Mouse (Mus musculus) heart, embryonic 11.5 days (tissue): ENCODE data around the gene Slc2a6. TPM values are rescaled to one million over a fixed set of nuclear protein-coding genes. Genes with fewer than 3 reads are reported as not detected.

Source experiments
- ATAC-seq: fragments of 200-750 bp; cut with Nextera tagmentation; replicated peaks from 2 replicates; pipeline ENCODE4 v1.8.0; 2017; ENCODE audit warnings: moderate library complexity; ENCODE audit not compliant: insufficient number of reproducible peaks, low FRiP score, low TSS enrichment
- H3K27ac ChIP-seq: fragments of 300-500 bp; sonication (generic); 2 replicates; pipeline ENCODE4 v1.5.1; 2014; ENCODE audit warnings: mild to moderate bottlenecking, low read depth, low read length
- H3K27me3 ChIP-seq: fragments of 300-500 bp; sonication (generic); 2 replicates; pipeline ENCODE4 v1.6.1; 2014; ENCODE audit warnings: mild to moderate bottlenecking, low read length, mixed read lengths; ENCODE audit not compliant: control insufficient read depth, insufficient read depth
- H3K36me3 ChIP-seq: fragments of 300-500 bp; sonication (generic); 2 replicates; pipeline ENCODE4 v1.6.1; 2014; ENCODE audit warnings: mild to moderate bottlenecking, low read length, moderate library complexity, mixed read lengths; ENCODE audit not compliant: control insufficient read depth, insufficient read depth
- H3K4me1 ChIP-seq: fragments of 300-500 bp; sonication (generic); 2 replicates; pipeline ENCODE4 v1.6.1; 2014; ENCODE audit warnings: low read length; ENCODE audit not compliant: control insufficient read depth, insufficient read depth
- H3K4me2 ChIP-seq: fragments of 300-500 bp; sonication (generic); 2 replicates; pipeline ENCODE4 v1.6.1; 2014; ENCODE audit warnings: mild to moderate bottlenecking, moderate library complexity
- H3K4me3 ChIP-seq: fragments of 300-500 bp; sonication (generic); 2 replicates; pipeline ENCODE4 v1.5.1; 2014; ENCODE audit warnings: low read depth, low read length
- H3K9ac ChIP-seq: fragments of 300-500 bp; sonication (generic); 2 replicates; pipeline ENCODE4 v1.6.1; 2014; ENCODE audit warnings: mild to moderate bottlenecking, low read depth, low read length, moderate library complexity
- H3K9me3 ChIP-seq: fragments of 300-500 bp; sonication (generic); replicated peaks from 2 replicates; pipeline ENCODE4 v1.6.1; 2016; ENCODE audit warnings: low read length; ENCODE audit not compliant: control insufficient read depth
- WGBS: fragments of 180-500 bp; shearing (Covaris S2); extraction: QIAGEN DNeasy Blood & Tissue Kit; methylation state at CpG from one replicate; pipeline ENCODE4 v1.1.7; 2014; ENCODE audit not compliant: insufficient replicate concordance; 5-methylcytosine and 5-hydroxymethylcytosine counted together
- polyA plus RNA-seq: library from polyadenylated mRNA; unstranded; fragments of >200 nt; fragmentation: Nextera tagmentation; extraction: Ambion mirVana; gene quantifications from 2 replicates; pipeline ENCODE4 v1.2.1, GENCODE M21; 2014

The Slc2a6 gene
- polyA plus RNA-seq, 1 experiment from 2014 or later: 0.30 TPM

DNA sequence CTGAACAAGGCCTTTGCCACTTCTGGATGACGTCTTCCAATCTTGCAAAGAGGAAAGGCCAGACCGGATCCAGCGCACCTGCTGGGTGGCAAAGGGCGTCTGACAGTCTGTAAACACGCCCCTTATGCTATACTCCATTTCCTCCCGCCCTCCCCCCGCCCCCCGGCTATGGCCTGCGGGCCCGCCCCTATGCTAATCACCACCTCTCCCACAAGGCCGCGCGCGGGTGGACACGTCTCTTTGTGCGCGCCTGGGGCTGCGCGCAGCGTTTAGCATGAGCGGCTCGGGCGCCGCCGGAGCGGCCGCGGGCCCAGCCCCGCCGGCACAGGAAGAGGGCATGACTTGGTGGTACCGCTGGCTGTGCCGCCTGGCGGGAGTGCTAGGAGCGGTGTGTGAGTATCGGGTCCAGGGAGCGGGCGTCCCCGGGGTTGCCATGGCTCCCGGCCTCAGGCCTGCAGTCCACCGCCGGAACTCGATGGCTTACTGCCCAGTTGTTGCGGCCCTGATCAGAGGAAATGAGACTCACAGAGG, 18.0 kb downstream of the Slc2a6 start, which contains the start of gene Cacfd1:
Gene Cacfd1 (plus strand): TSS at position 213 of the 531 bp plus-strand sequence.
- peak within 1 kb of the TSS; percentile 90 for H3K9ac ChIP-seq
- H3K9me3 ChIP-seq: no peaks in the 10 kb centered on the region
- under 1% methylated on average over 42 of the region's 43 CpGs for WGBS
- peaks cover 3% of the 10 kb centered on the region; the same call in 1 of the 2 replicates for H3K27me3 ChIP-seq
- peak within 1 kb of the TSS; percentile 71 for H3K4me3 ChIP-seq
- H3K4me1 ChIP-seq: peaks cover 8% of the 10 kb centered on the region
- ATAC-seq: peak; percentile 95
- peak within 1 kb of the TSS; percentile 36 for H3K27ac ChIP-seq
- H3K4me2 ChIP-seq: peak within 1 kb of the TSS; percentile 76
- no peaks in the 10 kb centered on the region; the same call in 1 of the 2 replicates for H3K36me3 ChIP-seq

DNA sequence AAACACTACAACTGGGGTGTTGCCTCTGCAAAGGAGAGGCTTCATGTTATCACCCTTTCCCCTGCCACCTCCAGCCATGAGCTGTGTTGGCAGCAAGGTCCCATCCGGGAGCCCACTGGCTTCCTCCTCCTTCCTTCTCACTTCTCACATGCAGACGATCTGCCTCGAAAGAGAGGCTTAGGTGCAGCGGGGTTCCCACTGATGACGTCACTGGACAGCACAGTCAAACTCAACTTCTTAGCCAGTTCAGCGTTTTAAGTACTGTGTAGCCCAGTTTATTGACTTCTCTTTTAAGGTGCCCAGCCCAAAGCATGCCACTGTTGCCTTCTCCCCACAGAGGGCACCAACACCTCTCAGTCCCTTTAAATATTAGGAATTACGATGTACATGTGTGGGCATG, 20.1 kb downstream of the Slc2a6 start:
- no peaks in the 10 kb centered on the region for H3K9me3 ChIP-seq
- no peaks in the 10 kb centered on the region for H3K36me3 ChIP-seq
- no peak overlapping the region for H3K27ac ChIP-seq
- H3K4me3 ChIP-seq: no peak overlapping the region
- no peak overlapping the region for H3K9ac ChIP-seq
- H3K27me3 ChIP-seq: peaks cover 3% of the 10 kb centered on the region; the same call in 1 of the 2 replicates
- ATAC-seq: no peak
- WGBS: 68% methylated on average over 7 of the region's 7 CpGs
- no peak overlapping the region for H3K4me2 ChIP-seq
- H3K4me1 ChIP-seq: peaks cover 8% of the 10 kb centered on the region

DNA sequence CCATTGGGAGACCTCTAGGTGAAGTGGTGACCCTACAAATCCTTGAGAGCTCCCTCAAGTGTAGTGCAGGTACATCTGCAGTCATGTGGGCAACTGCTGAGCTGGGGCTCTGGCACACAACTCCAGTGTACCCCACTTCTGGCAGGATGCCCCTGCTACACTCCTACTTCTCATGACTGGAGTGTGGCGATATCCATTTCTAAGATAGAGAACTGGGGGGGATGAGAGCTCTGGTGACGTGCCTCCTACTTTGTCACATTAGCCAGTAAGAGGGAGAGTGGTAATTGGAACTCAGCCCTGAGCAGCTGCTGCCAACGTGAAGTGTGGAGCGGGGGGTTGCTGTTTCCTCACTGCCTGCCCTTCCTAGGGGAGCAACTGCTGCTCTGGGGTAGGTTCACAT, 21.5 kb downstream of the Slc2a6 start:
- Histone ChIP-seq H3K4me2 (no peak overlapping the region), H3K27me3 (peaks cover 3% of the 10 kb centered on the region; the same call in 1 of the 2 replicates), H3K9ac (no peak overlapping the region), H3K36me3 (no peaks in the 10 kb centered on the region), H3K9me3 (no peaks in the 10 kb centered on the region), H3K27ac (no peak overlapping the region), H3K4me3 (no peak overlapping the region), H3K4me1 (peaks cover 8% of the 10 kb centered on the region)
- ATAC-seq: no peak
- WGBS: 57% methylated on average over 4 of the region's 4 CpGs

DNA sequence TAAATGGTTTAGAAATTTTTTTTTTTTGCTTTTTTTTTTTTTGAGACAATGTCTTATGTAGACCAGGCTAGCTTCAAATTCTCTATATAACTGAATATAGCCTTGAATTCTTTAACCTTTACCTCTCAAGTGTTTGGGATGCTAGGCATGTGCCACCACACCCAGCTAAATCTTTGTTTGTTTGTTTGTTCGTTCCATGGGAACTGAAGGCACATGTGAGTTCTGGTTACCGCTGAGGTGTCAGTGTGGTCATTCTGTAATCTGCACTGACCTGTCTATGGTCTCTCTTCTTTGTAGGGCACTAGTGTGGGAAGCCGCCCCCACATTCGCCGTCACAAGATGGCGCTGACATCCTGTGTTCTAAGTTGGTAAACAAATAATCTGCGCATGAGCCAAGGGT, 29.8 kb downstream of the Slc2a6 start:
- H3K36me3 ChIP-seq: no peaks in the 10 kb centered on the region
- H3K9ac ChIP-seq: no peak overlapping the region
- no peak overlapping the region for H3K4me3 ChIP-seq
- H3K27me3 ChIP-seq: no peaks in the 10 kb centered on the region
- ATAC-seq: no peak
- WGBS: 92% methylated on average over 7 of the region's 7 CpGs
- H3K27ac ChIP-seq: no peak overlapping the region
- H3K4me1 ChIP-seq: no peaks in the 10 kb centered on the region
- H3K9me3 ChIP-seq: no peaks in the 10 kb centered on the region
- H3K4me2 ChIP-seq: no peak overlapping the region

DNA sequence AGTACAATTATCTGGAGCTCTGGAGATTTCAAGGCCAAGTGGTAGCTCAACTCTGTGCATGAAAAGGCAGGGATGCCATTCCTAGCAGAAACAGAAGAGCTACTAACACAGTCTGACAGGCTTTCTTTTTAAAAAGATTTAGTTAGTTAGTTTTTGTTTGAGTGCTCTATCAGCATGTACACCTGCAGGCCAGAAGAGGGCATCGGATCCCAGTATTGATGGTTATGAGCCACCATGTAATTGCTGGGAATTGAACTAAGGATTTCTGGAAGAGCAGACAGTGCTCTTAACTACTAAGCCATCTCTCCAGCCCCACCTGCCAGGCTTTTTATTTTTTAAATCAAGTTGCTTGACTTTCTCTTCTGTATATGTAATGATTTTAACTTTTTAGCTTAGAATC, 30.3 kb downstream of the Slc2a6 start:
- WGBS: 89% methylated on average over 1 of the region's 1 CpGs
- H3K27ac ChIP-seq: no peak overlapping the region
- ATAC-seq: no peak

DNA sequence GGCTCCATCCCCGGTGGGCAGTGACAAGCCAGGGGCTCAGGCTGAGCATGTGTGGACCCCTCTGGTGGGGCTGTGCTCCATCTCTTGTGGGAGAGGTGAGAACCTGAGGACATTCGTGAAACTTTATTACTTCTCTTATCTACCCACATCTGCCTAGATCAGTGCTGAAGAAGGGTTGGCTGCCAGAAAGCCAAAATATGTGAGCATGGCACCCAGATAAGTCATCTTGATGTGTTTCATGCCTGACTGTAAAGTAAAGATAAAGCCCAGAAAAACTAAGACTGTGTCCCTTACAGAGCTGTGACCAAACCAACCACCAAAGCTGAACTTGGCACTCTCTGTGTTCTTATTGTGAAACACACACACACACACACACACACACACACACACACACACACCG, 33.9 kb downstream of the Slc2a6 start:
- Histone ChIP-seq H3K27me3 (no peaks in the 10 kb centered on the region), H3K4me3 (no peak overlapping the region), H3K9me3 (no peaks in the 10 kb centered on the region), H3K27ac (no peak overlapping the region), H3K4me1 (no peaks in the 10 kb centered on the region), H3K36me3 (no peaks in the 10 kb centered on the region), H3K9ac (no peak overlapping the region), H3K4me2 (no peak overlapping the region)
- 70% methylated on average over 3 of the region's 3 CpGs for WGBS
- ATAC-seq: no peak

More for the DNA sequence above, 30.3 kb downstream of the Slc2a6 start:
- H3K9me3 ChIP-seq: no peaks in the 10 kb centered on the region
- H3K9ac ChIP-seq: no peak overlapping the region
- H3K4me1 ChIP-seq: no peaks in the 10 kb centered on the region
- no peaks in the 10 kb centered on the region for H3K36me3 ChIP-seq
- H3K27me3 ChIP-seq: no peaks in the 10 kb centered on the region
- H3K4me2 ChIP-seq: no peak overlapping the region
- no peak overlapping the region for H3K4me3 ChIP-seq

DNA sequence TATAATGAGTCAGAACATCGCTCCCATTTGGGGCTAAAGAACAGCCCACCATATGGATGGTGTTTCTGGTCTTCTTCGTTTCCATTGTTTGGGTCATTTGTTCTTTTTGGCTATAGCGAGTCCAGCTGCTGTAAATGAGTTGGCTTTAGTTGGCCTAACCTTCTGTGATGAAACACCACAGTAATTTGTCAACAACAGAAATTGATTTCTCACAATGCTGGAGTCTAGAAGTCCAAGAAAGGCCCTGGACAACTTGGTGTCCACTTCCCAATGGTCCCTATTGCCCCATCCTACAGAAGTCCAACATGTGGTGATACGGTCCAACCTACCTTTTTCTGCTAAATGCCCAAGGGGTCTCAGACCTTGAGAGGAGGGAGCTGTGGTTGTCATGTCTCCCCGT, 43.2 kb downstream of the Slc2a6 start:
- Histone ChIP-seq H3K27ac (no peak overlapping the region), H3K4me2 (no peak overlapping the region), H3K4me3 (no peak overlapping the region), H3K27me3 (peaks cover 3% of the 10 kb centered on the region; the same call in 1 of the 2 replicates), H3K4me1 (no peaks in the 10 kb centered on the region), H3K9ac (no peak overlapping the region), H3K36me3 (no peaks in the 10 kb centered on the region), H3K9me3 (no peaks in the 10 kb centered on the region)
- no peak for ATAC-seq
- 77% methylated on average over 5 of the region's 5 CpGs for WGBS

DNA sequence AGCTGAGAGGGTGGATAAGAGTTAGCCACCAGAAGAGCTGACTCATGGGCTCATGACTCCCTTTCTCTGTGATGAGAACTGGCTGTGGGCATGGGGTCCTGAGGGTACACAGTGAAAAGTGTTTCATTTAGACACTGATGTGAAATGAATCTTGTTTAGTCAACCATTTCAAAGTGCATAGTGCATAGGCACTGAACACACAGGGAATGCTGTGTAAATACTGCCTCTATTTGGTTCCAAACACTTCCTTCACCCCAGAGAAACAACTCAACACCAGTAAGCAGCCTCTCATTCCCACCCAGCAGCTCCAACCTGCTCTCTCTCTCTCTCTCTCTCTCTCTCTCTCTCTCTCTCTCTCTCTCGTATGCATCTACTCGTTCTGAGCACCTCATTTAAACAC, 43.6 kb downstream of the Slc2a6 start:
- Histone ChIP-seq H3K27me3 (peaks cover 3% of the 10 kb centered on the region; the same call in 1 of the 2 replicates), H3K9me3 (no peaks in the 10 kb centered on the region), H3K9ac (no peak overlapping the region), H3K4me1 (no peaks in the 10 kb centered on the region), H3K36me3 (no peaks in the 10 kb centered on the region), H3K4me2 (no peak overlapping the region), H3K4me3 (no peak overlapping the region), H3K27ac (no peak overlapping the region)
- WGBS: 60% methylated on average over 2 of the region's 2 CpGs
- no peak for ATAC-seq

DNA sequence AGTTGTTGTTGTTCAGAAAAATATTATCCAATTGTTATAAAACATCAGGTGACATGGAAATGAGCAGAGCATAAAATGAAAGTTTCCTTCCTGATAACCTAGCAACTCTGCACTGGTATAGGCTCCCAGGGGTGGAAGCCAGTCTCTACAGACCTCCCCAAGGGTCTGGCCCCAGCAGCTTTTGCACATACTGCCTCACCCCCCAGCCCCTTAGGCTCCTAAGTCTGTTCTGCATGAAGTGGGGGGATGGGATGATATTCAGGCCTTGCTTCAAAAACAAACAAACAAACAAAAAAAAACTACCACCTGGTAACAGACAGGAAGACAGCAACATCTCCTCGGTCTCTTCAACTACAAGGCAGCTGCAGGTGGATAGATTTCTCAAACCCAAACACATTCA, 47.4 kb downstream of the Slc2a6 start:
- Histone ChIP-seq H3K9ac (no peak overlapping the region), H3K4me3 (no peak overlapping the region), H3K9me3 (no peaks in the 10 kb centered on the region), H3K27ac (no peak overlapping the region), H3K4me1 (no peaks in the 10 kb centered on the region), H3K27me3 (peaks cover 6% of the 10 kb centered on the region; the same call in 1 of the 2 replicates), H3K36me3 (no peaks in the 10 kb centered on the region), H3K4me2 (no peak overlapping the region)
- 64% methylated on average over 1 of the region's 1 CpGs for WGBS
- ATAC-seq: no peak
